Mouse (Mus musculus): Measurements from ENCODE around the gene Ankrd13a.

DNA sequence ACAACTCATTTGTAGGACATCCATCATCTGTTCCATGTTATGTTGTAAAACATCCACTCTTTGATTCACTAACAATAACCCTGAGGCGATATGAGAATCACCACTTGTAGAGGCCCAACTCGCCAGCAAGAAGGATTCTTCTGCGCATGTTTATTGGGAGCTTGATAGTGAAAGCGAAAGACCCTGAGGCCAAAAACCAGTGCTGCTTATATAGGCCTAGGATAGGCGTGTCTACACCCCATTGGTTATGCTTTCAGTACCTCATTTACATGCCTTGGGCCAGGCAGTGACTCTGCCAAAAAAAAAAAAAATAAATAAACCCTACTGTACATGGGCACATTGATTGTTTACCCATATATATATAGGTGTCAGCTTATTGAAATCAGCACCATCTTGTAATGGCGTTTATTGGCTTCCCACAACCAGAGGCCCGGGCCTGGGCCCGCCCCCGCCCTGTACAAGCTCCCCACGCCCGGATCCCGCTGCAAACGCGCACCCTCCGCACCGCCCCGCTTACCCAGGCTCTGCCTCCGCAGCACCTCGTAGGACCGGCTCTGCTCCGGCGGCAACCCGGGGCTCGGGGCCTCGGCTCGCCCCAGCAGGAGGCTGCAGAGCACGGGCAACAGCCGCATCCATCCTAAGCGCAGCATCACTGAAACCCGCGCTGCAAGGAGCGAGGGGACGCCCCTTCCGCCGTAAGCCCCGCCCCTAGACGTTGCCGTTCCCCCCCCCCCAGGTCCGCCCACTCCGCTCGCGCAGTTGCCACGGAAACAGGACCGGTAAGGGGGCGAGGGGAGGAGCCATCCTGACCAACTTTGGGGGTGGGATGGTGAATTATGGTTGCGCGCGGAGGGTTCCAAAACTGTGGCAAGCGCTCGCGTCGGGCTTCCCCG, 48.6 kb downstream of the Ankrd13a start, which contains the start of gene 1500011B03Rik:
- TF ChIP-seq MYC (IDR thresholded peaks at IDR 0.05; ENCODE audit: low read depth, low read length) (no peak), CHD2 (IDR thresholded peaks at IDR 0.05; ENCODE audit: low read length) (no peak), MXI1 (IDR thresholded peaks at IDR 0.05; ENCODE audit: low read depth, low read length) (no peak)

Data from CH12.LX (cell line).